Mouse (Mus musculus) adipose tissue, adult 10 weeks (tissue): Measurements from ENCODE around the gene Abhd17c. TPM values are rescaled to one million over a fixed set of nuclear protein-coding genes. Genes with fewer than 3 reads are reported as not detected.

Experiments
- polyA plus RNA-seq: library from polyadenylated mRNA; stranded (reverse); fragments of 350-450 nt; fragmentation: Illumina TruSeq; extraction: RNeasy Lipid Tissue Mini Kit (QIAGEN cat#74804); gene quantifications from one replicate; pipeline ENCODE4 v1.2.3, GENCODE M21; 2014; ENCODE audit warnings: low read depth, low replicate concordance

Gene Abhd17c
- 23.1 TPM for polyA plus RNA-seq

DNA sequence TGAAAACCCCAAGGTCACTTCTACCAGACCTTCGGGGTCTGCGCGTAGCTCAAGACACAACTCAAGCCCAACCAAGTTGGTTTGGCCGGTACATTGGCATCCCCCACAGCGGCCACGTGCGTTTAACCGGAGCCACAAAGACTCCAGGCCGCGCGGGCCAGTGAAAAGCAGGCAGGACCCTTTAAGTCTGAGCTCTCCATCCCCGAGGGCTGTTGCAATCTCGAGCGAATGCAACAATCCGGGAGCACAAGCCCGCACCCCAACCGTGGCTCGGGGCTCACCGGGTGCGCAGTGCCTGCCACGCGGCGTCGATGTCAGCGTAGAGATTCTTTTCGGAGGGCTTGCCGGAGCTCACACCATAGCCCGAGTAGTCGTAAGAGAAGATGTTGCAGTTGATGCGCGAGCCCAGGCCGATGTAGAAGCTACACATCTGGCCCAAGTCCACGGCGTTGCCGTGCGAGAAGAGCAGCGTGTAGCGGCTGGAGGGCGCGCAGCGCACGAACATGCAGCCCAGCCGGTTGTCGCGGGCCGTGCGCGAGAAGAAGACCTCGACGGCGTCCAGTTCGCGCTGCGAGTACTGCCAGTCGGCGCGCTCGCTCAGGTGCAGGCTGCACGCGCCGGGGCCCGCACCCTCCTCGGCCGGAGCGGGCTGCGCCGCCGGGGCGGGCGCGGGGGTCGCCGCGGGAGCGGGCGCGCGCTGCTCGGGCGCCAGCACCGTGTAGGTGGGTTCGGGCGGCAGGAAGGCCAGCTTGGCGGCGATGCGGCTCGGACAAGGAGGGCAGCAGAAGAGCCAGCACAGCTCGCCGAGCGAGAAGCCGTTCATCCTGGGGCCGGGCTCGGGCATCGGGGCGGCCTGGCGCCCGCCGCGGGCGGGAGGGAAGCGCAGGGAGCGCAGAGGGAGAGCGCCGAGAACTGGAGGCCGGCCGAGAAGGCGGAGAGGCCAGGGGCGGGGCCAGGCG, at the start of gene Abhd17c:
Gene Abhd17c (minus strand): TSS at position 893 of the 959 bp plus-strand sequence.

DNA sequence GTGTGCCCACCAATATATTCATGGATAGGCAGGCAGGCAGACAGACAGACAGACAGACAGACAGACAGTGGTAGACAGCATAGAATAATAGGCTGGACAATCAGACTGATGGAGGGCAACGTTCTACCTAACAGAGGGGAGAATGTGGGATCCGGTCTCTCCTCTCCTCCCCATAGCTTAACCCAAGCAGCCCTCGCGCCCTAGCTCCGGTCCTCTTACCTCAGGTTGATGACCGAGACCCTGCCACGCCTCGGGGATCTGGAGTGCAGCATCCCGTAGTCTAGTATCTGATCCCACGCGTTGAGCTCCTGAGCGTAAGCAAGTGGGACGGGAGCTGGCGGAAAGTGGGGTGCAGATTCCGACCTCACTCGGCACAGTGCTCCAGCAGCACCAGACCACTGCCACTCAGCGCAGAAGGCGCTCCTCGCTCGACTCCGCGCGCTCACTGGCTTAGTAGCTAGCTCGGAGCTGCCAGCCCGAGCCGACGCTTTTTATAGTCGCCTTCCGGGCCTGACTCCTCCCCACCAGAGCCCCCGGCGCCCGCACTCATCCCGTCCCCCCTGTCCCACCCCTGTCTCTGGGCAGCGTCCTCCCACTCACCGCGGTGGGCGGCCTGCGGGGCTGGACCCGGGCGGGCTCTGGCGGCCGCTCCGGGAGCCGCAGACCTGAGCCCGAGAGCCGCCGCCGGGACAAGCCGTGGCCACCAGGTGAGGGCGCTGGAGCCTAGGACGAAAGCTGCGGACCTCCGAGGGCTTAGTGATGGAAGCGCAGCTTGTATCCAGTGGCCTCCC, 65.5 kb downstream of the Abhd17c start, which contains the start of gene Cemip:
Gene Cemip (minus strand): TSS at position 464 of the 791 bp plus-strand sequence.

Other genes with a start within 250 kb of the Abhd17c start
- 2.4 TPM for gene Cemip, start 65.4 kb downstream of the Abhd17c start, polyA plus RNA-seq